Mouse (Mus musculus): ENCODE results near the gene Olfr523. TPM values are rescaled to one million over a fixed set of nuclear protein-coding genes. Genes with fewer than 3 reads are reported as not detected.

Olfr523 gene
- polyA plus RNA-seq, 1 experiment from 2014 or later: 0.08 TPM

Other genes starting within 250 kb of the Olfr523 start
- gene Utf1, start 229.4 kb upstream of the Olfr523 start, polyA plus RNA-seq (2015; fragmentation: Nextera tagmentation; extraction: Ambion mirVana): 8.7 and 8.9 TPM in 2 replicates
- gene 6430531B16Rik, start 194.5 kb upstream of the Olfr523 start, polyA plus RNA-seq (2015; fragmentation: Nextera tagmentation; extraction: Ambion mirVana): 0.71 and 0.90 TPM in 2 replicates
- gene Adam8, start 180.7 kb upstream of the Olfr523 start, polyA plus RNA-seq (2015; fragmentation: Nextera tagmentation; extraction: Ambion mirVana): 5.3 and 6.7 TPM in 2 replicates
- gene Zfp511, start 136.8 kb upstream of the Olfr523 start, polyA plus RNA-seq (2015; fragmentation: Nextera tagmentation; extraction: Ambion mirVana): 38.9 and 40.3 TPM in 2 replicates
- 42.2 TPM in 2 replicates for gene Tubgcp2, start 136.5 kb upstream of the Olfr523 start, polyA plus RNA-seq (2015; fragmentation: Nextera tagmentation; extraction: Ambion mirVana)
- 0.21 and 0.25 TPM in 2 replicates for gene Msx3, start 124.1 kb upstream of the Olfr523 start, polyA plus RNA-seq (2015; fragmentation: Nextera tagmentation; extraction: Ambion mirVana)
- 0.44 and 0.52 TPM in 2 replicates for gene Caly, start 90.7 kb upstream of the Olfr523 start, polyA plus RNA-seq (2015; fragmentation: Nextera tagmentation; extraction: Ambion mirVana)
- 1.5 and 2.3 TPM in 2 replicates for gene Prap1, start 79.8 kb upstream of the Olfr523 start, polyA plus RNA-seq (2015; fragmentation: Nextera tagmentation; extraction: Ambion mirVana)
- 27.8 and 28.6 TPM in 2 replicates for gene Fuom, start 70.8 kb upstream of the Olfr523 start, polyA plus RNA-seq (2015; fragmentation: Nextera tagmentation; extraction: Ambion mirVana)
- 26.8 and 28.8 TPM in 2 replicates for gene Paox, start 57.4 kb upstream of the Olfr523 start, polyA plus RNA-seq (2015; fragmentation: Nextera tagmentation; extraction: Ambion mirVana)
- 95.0 and 102 TPM in 2 replicates for gene Echs1, start 56.7 kb upstream of the Olfr523 start, polyA plus RNA-seq (2015; fragmentation: Nextera tagmentation; extraction: Ambion mirVana)
- 32.1 and 33.1 TPM in 2 replicates for gene Mtg1, start 35.7 kb upstream of the Olfr523 start, polyA plus RNA-seq (2015; fragmentation: Nextera tagmentation; extraction: Ambion mirVana)
- gene Sprn, start 18.3 kb upstream of the Olfr523 start, polyA plus RNA-seq (2015; fragmentation: Nextera tagmentation; extraction: Ambion mirVana): 0.06 and 0.07 TPM in 2 replicates
- gene Olfr522, start 8.5 kb upstream of the Olfr523 start, polyA plus RNA-seq (2015; fragmentation: Nextera tagmentation; extraction: Ambion mirVana): not detected in 2 replicates
- gene Olfr524, start 32.7 kb downstream of the Olfr523 start, polyA plus RNA-seq (2015; fragmentation: Nextera tagmentation; extraction: Ambion mirVana): 1.1 and 1.3 TPM in 2 replicates
- gene Cd163l1, start 45.0 kb downstream of the Olfr523 start, polyA plus RNA-seq (2015; fragmentation: Nextera tagmentation; extraction: Ambion mirVana): 40.2 and 40.6 TPM in 2 replicates
- 26.5 and 34.2 TPM in 2 replicates for gene 5830411N06Rik, start 74.1 kb downstream of the Olfr523 start, polyA plus RNA-seq (2015; fragmentation: Nextera tagmentation; extraction: Ambion mirVana)
- gene Olfr525, start 147.6 kb downstream of the Olfr523 start, polyA plus RNA-seq (2015; fragmentation: Nextera tagmentation; extraction: Ambion mirVana): 0.03 and 0.08 TPM in 2 replicates
- 0.06 TPM in 1 of 2 replicates, not detected in the other for gene Olfr527, start 160.8 kb downstream of the Olfr523 start, polyA plus RNA-seq (2015; fragmentation: Nextera tagmentation; extraction: Ambion mirVana)
- not detected in 2 replicates for gene Olfr60, start 188.5 kb downstream of the Olfr523 start, polyA plus RNA-seq (2015; fragmentation: Nextera tagmentation; extraction: Ambion mirVana)
- gene Olfr530, start 203.1 kb downstream of the Olfr523 start, polyA plus RNA-seq (2015; fragmentation: Nextera tagmentation; extraction: Ambion mirVana): 0.21 TPM in 1 of 2 replicates, not detected in the other
- 0.05 and 0.08 TPM in 2 replicates for gene Olfr531, start 229.7 kb downstream of the Olfr523 start, polyA plus RNA-seq (2015; fragmentation: Nextera tagmentation; extraction: Ambion mirVana)
- gene Olfr532, start 248.4 kb downstream of the Olfr523 start, polyA plus RNA-seq (2015; fragmentation: Nextera tagmentation; extraction: Ambion mirVana): not detected in 2 replicates

Measured in thymus, postnatal 0 days (tissue).